Mouse (Mus musculus) CH12.LX (cell line): Measurements from ENCODE around the gene Helz.

Experiments
- JUN ChIP-seq: IDR thresholded peaks from 2 replicates; pipeline ENCODE4 v1.6.1; 2011; ENCODE audit warnings: low read depth, mild to moderate bottlenecking, low read length, improper control_type of control experiment, moderate library complexity; ENCODE audit not compliant: insufficient read depth
- MAZ ChIP-seq: IDR thresholded peaks from 2 replicates; pipeline ENCODE4 v1.6.1; 2012; ENCODE audit warnings: low read depth, mild to moderate bottlenecking, inconsistent platforms, low read length, improper control_type of control experiment, moderate library complexity
- POLR2AphosphoS2 ChIP-seq: IDR thresholded peaks from 2 replicates; pipeline ENCODE4 v1.6.1; 2011; ENCODE audit warnings: low read depth, low read length, improper control_type of control experiment
- SIN3A ChIP-seq: IDR thresholded peaks from 2 replicates; pipeline ENCODE4 v1.6.1; 2012; ENCODE audit warnings: low read length, improper control_type of control experiment, inconsistent platforms
- ZC3H11A ChIP-seq: IDR thresholded peaks from 2 replicates; pipeline ENCODE4 v1.6.1; 2012; ENCODE audit warnings: low read depth, mild to moderate bottlenecking, inconsistent platforms, low read length, improper control_type of control experiment

- no peak for TF ChIP-seq ZC3H11A
- TF ChIP-seq JUN, result no peak
- no peak for TF ChIP-seq SIN3A
- no peak for TF ChIP-seq MAZ
- TF ChIP-seq POLR2AphosphoS2, result no peak
Observed at GRCm38 (mm10) chr11:107625746-107626145, 78.0 kb downstream of the Helz start.
